Mouse (Mus musculus) embryo, embryonic 11 days (tissue): ENCODE data around the gene Magea3.
"Not testable (repeated sequence)": the region's sequence is repeated elsewhere in the genome, so short reads cannot be mapped to it uniquely, and the experiment has no call there.

Source experiments
- DNase-seq: peaks from one replicate; pipeline ENCODE4 v3.0.0-alpha.2; 2015

Magea3 gene

DNA sequence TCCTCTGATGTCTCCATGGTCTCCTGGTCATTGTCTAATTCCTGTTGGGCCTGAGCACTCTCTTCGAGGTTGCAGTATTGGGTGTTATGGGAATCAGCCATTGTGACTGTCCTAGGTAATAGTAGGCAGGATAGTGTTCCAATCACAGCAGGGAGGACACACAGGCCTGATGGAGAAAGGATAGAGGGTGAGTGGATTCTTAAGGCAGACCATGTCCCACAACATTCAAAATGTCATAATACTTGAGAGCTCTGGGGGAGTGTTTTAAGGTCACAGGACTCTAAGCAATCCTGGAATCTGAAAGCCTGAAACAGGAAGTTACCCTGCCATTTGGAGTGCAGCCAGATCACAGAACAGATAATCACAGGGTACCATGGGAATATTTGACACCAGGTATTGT lies at the start of gene Magea3:
TSS of gene Magea3 (minus strand) at position 101 of the 400 bp plus-strand sequence.
- DNase-seq, result not testable (repeated sequence)

DNA sequence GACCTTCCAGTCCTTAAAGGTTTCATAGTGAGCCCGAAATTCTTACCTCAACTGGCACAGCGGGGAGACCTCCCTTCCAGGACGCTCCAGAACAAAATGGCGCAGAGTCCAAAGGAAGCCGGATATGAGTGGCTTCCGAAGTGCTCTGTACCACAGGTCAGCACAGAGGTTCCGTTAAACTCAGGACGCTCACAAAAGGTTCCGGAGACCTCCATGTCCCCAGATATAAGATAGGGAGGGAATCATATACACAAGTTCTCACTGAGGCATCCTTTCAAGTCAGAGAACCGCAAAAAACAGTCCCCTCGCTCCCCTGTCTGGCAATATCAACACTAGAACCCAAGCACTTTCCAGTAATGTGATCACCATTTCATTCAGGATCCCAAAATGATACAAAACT lies 46.4 kb upstream of the Magea3 start, which contains the start of gene Magea8:
TSS of gene Magea8 (minus strand) at position 101 of the 400 bp plus-strand sequence.
- DNase-seq, result not testable (repeated sequence)

DNA sequence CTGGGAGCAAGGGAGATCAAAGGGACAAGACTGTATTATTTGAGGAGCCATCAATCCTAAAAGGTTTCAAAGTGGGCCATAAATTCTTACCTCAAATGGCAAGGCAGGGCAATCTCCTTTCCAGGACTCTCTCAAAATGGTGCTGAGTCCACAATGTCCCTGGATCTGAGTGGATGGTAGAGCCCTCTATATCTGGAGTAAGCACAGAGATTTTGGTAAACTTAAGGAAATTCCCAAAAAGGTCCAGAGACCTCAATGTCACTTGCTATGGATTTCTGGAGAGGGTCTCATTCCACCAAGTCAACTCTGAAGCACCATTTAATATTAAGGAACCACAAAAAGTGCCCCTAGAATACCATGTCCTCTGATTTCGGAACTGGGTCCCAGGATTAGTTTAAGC lies 13.4 kb downstream of the Magea3 start, which contains the start of gene Magea6:
TSS of gene Magea6 (minus strand) at position 101 of the 400 bp plus-strand sequence.
- not testable (repeated sequence) for DNase-seq
